Mouse (Mus musculus) liver, adult 2 months (tissue): ENCODE measurements around the gene Heg1. TPM values are rescaled to one million over a fixed set of nuclear protein-coding genes. Genes with fewer than 3 reads are reported as not detected.

Source experiments
- DNase-seq: peaks from one replicate; pipeline ENCODE4 v3.0.0-alpha.2; 2011; ENCODE audit warnings: low read depth, low spot score; ENCODE audit errors: extremely low read depth
- H3K27ac ChIP-seq: fragments of 200-500 bp; replicated peaks from 2 replicates; pipeline ENCODE4 v1.5.1; 2012; ENCODE audit warnings: low read depth, mild to moderate bottlenecking, control low read depth, inconsistent platforms, low read length; ENCODE audit not compliant: insufficient read depth
- H3K27me3 ChIP-seq: fragments of 200-500 bp; 2 replicates; pipeline ENCODE4 v1.6.1; 2012; ENCODE audit warnings: mild to moderate bottlenecking, moderate library complexity, low read length, inconsistent platforms; ENCODE audit not compliant: control insufficient read depth, insufficient read depth
- H3K36me3 ChIP-seq: fragments of 200-500 bp; 2 replicates; pipeline ENCODE4 v1.6.1; 2012; ENCODE audit warnings: low read length, inconsistent platforms; ENCODE audit not compliant: control insufficient read depth, insufficient read depth
- H3K4me1 ChIP-seq: fragments of 200-500 bp; 2 replicates; pipeline ENCODE4 v1.6.1; 2011; ENCODE audit warnings: low read length; ENCODE audit not compliant: control insufficient read depth, insufficient read depth
- H3K4me3 ChIP-seq: fragments of 200-500 bp; 2 replicates; pipeline ENCODE4 v1.5.1; 2011; ENCODE audit warnings: low read depth, mild to moderate bottlenecking, control low read depth, low read length, moderate library complexity; ENCODE audit not compliant: insufficient read depth
- H3K79me2 ChIP-seq: fragments of 200-500 bp; 2 replicates; pipeline ENCODE4 v1.6.1; 2012; ENCODE audit warnings: inconsistent platforms, mild to moderate bottlenecking, low read length, moderate library complexity; ENCODE audit not compliant: control insufficient read depth, insufficient read depth
- H3K9ac ChIP-seq: fragments of 200-500 bp; 2 replicates; pipeline ENCODE4 v1.6.1; 2012; ENCODE audit warnings: low read depth, mild to moderate bottlenecking, control low read depth, inconsistent platforms, low read length
- CTCF ChIP-seq: fragments of 200-500 bp; IDR thresholded peaks from 2 replicates; pipeline ENCODE4 v1.5.1; 2011; ENCODE audit warnings: low read depth, low read length, control low read depth
- POLR2A ChIP-seq: fragments of 200-500 bp; IDR thresholded peaks from 2 replicates; pipeline ENCODE4 v1.6.1; 2011; ENCODE audit warnings: low read length, control low read depth; ENCODE audit not compliant: insufficient read depth; ENCODE audit errors: extremely low read depth
- WGBS: fragments of 180-500 bp; shearing (Covaris S2); methylation state at CpG from one replicate; pipeline ENCODE4 v1.1.7; 2018; 5-methylcytosine and 5-hydroxymethylcytosine counted together
- polyA plus RNA-seq: library from polyadenylated mRNA; depleted of rRNA; stranded (reverse); fragments of >200 nt; gene quantifications from 2 replicates; pipeline ENCODE4 v1.2.3, GENCODE M21; 2012
- total RNA-seq: library from RNA; depleted of rRNA; stranded (reverse); fragments of >200 nt; gene quantifications from 2 replicates; pipeline ENCODE4 v1.2.3, GENCODE M21; 2014

The Heg1 gene
- total and polyA plus RNA-seq, 2 experiments = 5.8 to 8.6 TPM

DNA sequence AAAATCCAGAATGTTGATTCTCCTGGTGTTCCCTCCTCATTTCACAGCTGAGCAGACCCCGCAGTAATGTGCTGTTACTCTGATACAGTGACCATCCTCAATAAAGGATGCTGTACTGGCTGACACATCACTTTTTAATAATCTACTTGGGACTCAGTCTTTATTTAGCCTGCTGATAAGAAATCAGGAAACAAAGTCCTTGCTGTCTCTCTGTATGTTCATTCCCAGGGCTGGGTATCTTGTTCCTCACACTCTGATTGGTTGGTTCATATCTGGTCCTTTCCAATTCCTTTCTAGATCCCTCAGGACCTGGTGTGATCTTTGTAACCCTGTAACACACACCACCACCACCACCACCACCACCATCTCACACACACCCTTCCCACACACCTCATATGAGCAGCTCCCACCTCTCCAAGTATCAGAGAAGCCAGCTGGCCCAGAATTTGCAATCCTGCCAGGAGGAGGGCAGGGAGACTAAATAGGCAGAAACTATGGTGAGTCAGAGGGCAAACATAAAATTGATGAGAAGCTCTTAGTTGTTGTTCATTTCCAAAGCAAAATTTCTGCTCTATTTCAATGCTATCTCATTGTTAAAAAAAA is 91.7 kb downstream of the Heg1 start:
- DNase-seq = no peak
- Histone ChIP-seq H3K27ac (no peak overlapping the region), H3K9ac (no peak overlapping the region), H3K4me1 (no peaks in the 10 kb centered on the region; the same call in none of the 2 replicates), H3K4me3 (no peak overlapping the region), H3K27me3 (no peaks in the 10 kb centered on the region), H3K36me3 (no peaks in the 10 kb centered on the region), H3K79me2 (no peaks in the 10 kb centered on the region)
- TF ChIP-seq POLR2A = no peak
- no peak for TF ChIP-seq CTCF
- WGBS = 82% methylated on average over 1 of the region's 1 CpGs

DNA sequence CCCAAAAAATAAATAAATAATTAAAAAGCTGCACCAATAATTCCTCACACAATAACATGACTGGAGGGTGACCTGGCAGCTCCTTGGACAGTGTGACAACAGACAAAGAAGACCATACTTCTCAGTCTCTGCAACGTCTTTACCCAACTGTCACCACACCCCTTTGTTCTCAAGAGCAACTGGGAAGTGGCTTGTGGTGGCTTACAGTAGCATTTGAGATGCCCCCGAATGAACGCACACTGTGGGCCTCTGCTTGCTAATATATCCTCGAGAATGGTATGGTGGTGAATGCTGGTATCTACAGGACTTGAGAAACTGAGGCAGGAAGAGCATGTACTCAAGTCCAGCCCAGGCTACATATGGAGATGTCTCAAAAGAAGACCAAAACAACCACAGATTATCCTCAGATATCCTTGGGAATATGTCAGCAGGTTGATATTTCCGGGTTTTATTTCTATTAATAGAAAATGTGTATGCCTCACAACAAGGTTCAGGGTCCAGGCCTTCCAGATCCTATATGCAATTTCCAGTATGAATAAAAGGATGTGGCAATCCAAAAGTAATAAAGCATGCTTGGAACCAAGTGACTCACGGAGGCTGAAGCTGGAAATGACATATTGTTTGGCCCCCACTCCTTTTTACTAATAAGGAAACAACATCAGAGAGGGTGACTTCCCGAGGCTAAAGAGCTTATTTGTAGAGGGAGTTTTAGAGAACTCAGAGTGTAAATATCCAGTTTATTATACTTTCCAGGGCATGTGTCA is 92.8 kb downstream of the Heg1 start:
- Histone ChIP-seq H3K79me2 (no peaks in the 10 kb centered on the region), H3K27me3 (no peaks in the 10 kb centered on the region), H3K9ac (no peak overlapping the region), H3K4me1 (no peaks in the 10 kb centered on the region; the same call in none of the 2 replicates), H3K27ac (no peak overlapping the region), H3K36me3 (no peaks in the 10 kb centered on the region), H3K4me3 (no peak overlapping the region)
- 77% methylated on average over 7 of the region's 7 CpGs for whole genome bisulfite sequencing
- TF ChIP-seq CTCF (no peak), POLR2A (no peak)
- DNase-seq = no peak

DNA sequence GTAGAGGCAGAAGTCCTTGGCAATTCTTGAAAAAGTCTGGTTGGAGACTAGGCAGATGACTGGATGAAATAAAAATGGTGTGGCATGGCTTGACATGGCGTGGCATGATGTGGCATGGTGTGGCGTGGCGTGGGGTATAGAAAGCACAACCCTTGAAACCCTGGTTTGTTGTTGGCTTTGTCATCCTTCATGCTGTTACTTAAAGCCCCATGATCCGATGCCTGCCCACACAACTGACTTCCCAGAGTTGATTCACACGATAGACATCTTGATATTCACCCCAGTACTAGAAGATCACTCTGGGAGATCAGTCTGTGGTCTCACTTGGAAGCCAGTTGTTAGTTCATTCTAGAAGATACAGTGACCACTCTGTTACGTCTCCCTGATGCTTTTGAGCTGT is 93.4 kb downstream of the Heg1 start:
- TF ChIP-seq POLR2A (no peak), CTCF (no peak)
- DNase-seq = no peak
- no peak overlapping the region for H3K4me3 ChIP-seq
- no peaks in the 10 kb centered on the region for H3K27me3 ChIP-seq
- no peak overlapping the region for H3K9ac ChIP-seq
- H3K27ac ChIP-seq = no peak overlapping the region
- no peaks in the 10 kb centered on the region for H3K36me3 ChIP-seq
- 95% methylated on average over 6 of the region's 6 CpGs for WGBS
- H3K4me1 ChIP-seq = no peaks in the 10 kb centered on the region; the same call in none of the 2 replicates
- no peaks in the 10 kb centered on the region for H3K79me2 ChIP-seq

DNA sequence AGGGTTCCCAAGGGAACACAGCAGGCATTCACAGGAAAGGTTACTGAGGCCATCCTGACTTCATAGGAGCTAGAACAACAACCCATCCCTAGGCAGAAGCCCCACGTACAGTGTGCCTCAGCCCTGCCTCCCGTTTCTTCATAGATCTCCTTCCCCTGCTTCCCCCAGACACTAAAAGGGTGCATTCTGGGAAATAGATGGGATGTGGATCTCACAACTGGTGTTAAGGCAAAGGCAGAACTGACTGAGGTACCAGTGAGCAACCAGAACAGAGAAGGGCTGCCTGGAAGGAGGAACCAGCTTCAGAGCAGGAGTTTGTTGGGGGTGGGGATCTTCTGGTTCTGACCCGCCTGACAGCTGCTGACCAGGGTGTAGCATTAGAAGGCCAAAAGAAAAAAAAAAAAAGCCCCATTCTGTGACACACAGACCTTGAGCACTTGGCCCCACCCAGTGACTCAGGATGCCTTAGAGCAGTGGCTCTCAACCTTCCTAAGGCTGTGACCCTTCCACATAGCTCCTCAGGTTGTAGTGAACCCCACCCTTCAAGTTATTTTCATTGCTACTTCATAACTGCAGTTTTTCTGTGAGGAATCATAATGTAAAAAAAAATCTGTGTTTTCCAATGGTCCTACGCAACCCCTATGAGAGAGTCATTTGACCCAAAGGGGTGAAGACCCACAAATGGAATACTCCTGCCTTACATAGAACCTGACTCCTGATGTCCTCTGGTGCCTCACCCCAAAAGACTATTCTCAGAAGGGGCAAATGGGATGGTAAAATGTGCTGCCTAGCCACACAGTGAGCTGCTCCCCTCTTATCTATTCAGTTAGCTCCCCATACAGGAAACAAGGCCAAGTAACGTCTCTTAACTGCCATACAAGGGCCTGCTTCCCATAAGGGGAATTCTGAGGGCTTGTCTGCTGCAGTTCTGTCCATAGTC is 97.9 kb downstream of the Heg1 start:
- H3K79me2 ChIP-seq = no peaks in the 10 kb centered on the region
- H3K4me1 ChIP-seq = no peaks in the 10 kb centered on the region; the same call in 1 of the 2 replicates
- no peak for DNase-seq
- H3K9ac ChIP-seq = no peak overlapping the region
- TF ChIP-seq POLR2A (no peak), CTCF (no peak)
- H3K27me3 ChIP-seq = no peaks in the 10 kb centered on the region
- no peak overlapping the region for H3K27ac ChIP-seq
- 93% methylated on average over 5 of the region's 5 CpGs for WGBS
- H3K4me3 ChIP-seq = no peak overlapping the region
- H3K36me3 ChIP-seq = no peaks in the 10 kb centered on the region

DNA sequence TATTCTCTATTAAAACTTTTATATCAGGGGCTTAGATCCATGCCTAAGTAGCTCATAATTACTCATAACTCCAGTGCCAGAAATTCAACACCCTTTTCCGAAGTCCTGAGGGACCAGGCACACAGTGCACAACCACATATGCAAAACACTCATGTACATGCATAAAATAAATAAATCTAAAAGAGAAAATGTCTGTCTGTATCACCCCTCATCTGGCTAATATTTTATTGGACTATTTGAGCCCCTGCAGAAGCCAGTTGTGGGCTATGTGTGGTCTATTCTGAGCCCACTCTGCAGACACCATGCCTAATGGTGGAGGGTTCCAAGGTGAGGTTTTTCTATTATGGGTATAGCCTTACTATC is 98.5 kb downstream of the Heg1 start:
- TF ChIP-seq POLR2A = no peak
- TF ChIP-seq CTCF = no peak
- Histone ChIP-seq H3K36me3 (no peaks in the 10 kb centered on the region), H3K9ac (no peak overlapping the region), H3K79me2 (no peaks in the 10 kb centered on the region), H3K4me3 (no peak overlapping the region), H3K27me3 (no peaks in the 10 kb centered on the region), H3K4me1 (no peaks in the 10 kb centered on the region; the same call in 1 of the 2 replicates), H3K27ac (no peak overlapping the region)
- no peak for DNase-seq
- 94% methylated on average over 1 of the region's 1 CpGs for WGBS
